Mouse (Mus musculus): Measurements from ENCODE around the gene Dlgap4. TPM values are rescaled to one million over a fixed set of nuclear protein-coding genes. Genes with fewer than 3 reads are reported as not detected.

The Dlgap4 gene
- total RNA-seq, 1 experiment from 2014 or later, result 29.2 TPM

DNA sequence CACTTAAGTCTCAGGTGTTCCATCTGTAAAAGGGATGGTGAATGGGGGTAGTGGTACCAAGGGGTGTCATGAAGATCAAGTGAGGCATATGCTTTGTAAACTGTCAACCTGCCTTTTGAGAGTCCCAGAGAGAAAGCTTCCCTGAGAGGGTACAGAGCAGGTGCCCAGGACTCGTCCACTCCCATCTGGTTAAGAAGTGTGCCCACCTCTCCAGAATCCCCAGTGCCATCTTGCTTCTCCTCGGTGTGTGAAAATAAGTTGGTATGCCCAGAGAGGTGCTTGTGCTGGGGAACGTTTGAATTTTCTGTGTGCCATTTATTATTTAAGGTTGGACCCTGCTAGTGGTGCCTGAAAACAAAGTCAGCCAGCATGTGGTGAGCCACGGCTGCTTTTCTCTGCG, 109.2 kb downstream of the Dlgap4 start:
- no peak for ATAC-seq (replicated peaks; ENCODE audit: insufficient number of reproducible peaks, low FRiP score, low TSS enrichment, poor library complexity, severe bottlenecking)

DNA sequence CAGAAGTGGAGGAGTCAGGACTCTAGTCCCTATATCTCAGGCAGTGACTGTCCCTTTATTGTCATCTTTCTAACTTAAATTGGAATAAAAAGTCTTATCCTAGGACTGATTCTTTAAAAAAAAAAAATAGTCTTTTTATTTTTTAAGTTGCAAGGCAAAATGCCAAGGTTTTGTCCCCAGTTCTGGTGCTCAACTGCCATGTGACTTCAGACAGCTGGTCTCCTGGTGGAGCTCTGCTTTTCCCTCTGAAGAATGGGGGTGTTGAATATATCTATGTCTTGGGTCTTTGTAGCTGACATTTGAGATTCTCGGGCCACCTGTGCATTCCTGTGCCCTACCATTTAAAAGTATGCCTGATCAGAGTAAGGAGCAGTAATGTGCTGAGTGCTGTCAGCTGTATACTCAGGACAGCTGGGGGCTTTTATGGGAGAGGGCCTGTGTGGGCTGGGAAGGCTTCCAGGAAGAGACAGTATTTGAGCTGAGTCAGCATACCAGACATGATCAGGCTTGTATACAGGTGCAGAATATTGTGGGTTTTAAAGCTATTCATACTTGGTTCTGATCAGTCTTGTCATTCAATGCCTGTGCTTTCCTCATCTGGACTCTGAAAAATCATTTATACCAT, 110.5 kb downstream of the Dlgap4 start:
- ATAC-seq (replicated peaks; ENCODE audit: insufficient number of reproducible peaks, low FRiP score, low TSS enrichment, poor library complexity, severe bottlenecking), result no peak

DNA sequence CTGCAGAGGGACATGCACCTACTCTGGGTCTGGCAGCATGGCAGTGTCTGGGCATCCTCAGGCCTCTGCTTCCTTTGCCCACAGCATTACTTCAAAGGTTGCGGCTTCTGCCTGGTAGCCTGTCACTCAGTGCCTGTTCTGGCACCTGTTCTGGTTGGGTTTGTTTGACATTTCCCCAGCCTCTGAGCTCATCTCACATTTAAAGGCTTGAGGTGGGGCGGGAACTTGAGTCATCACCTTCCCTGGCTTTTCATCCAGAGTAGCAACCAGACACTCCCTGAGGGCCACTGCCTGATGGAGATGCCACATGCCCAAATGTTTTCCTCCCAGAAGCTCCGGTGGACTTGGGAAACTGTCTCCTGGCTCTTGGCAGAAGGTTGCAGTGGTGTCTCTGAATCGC, 111.4 kb downstream of the Dlgap4 start:
- no peak for ATAC-seq (replicated peaks; ENCODE audit: insufficient number of reproducible peaks, low FRiP score, low TSS enrichment, poor library complexity, severe bottlenecking)

DNA sequence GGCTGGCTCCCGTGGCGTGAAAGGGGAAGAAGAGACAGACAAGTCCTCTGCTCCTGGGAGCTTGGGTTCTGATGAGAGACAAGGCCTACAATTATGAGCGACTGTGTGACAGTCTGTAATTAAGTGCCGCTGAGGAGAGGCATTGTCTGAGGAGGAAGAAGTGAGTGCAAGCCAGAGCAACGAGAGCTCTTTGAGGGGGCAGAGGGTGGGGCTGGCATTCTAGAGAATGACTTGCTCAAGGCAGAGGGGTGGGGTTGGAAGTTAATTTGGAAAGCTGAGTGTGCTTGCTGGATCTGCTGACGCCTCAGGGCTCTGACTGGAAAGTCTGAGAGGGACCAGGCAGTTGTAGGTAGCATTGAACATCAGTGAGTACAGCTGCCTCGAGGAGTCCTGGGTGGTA, 112.8 kb downstream of the Dlgap4 start:
- ATAC-seq (replicated peaks; ENCODE audit: insufficient number of reproducible peaks, low FRiP score, low TSS enrichment, poor library complexity, severe bottlenecking), result no peak

DNA sequence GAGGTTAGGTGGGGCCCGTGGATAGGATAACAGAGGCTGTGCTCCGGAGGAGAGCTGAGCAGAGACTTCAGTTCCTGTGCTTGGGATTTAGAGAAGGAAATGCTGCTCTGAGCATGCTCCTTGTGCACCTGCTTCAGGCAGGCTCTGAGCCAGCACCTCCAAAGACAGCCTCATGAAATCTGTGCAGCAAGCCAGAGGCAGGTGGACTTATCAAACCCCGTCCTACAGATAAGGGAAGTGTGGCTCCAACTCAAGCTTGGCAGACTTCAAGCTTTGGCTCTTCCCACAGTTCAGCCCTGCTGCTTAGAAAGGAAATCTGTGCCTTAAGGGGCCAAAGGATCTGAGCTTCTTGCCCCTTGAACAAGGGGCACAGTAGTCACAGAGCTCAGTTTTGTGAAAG, 113.4 kb downstream of the Dlgap4 start:
- ATAC-seq (replicated peaks; ENCODE audit: insufficient number of reproducible peaks, low FRiP score, low TSS enrichment, poor library complexity, severe bottlenecking), result no peak

DNA sequence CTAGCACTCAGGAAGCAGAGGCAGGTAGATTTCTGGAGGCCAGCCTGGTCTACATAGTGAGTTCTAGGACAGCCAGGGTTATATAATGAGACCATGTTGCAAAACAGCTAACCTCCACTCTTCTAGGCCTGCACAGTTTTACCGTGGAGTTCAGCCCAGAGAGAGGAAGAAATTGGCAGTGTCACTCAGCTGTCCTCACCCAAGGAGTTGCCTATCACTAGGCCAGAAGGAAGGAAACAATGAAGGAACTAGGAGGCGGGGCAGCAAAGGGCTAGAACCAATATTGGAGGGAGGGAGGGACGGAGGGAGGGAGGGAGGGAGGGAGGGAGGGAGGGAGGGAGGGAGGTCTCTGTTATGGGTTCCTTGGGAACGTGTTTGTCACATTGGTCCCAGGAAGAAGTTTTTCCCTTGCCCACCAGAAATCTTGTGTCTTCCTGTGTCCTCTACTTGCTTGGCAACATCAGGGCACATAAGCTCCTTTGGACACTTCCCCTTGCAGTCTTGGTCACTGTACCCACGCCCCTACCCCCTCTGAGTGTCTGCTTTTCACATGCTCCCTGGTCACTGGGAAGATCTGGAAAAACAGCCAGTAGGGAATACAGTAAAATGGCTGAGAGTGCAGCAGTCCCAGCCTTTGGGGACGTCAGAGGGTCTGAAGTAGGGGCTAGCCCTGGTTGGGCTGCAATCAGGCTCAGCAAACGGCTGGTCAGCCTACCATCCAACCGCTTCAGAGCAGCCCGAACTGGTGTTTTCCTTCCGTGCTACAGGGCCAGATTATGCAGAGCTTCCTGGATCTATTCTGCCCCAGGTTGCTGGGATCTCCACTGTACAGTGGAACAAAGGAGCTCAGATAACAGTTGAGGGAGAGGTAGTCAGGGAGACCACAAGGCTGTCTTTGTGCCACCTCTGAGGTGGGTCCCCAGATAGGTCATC, 116.3 kb downstream of the Dlgap4 start:
- peak; percentile 71 for ATAC-seq (replicated peaks; ENCODE audit: insufficient number of reproducible peaks, low FRiP score, low TSS enrichment, poor library complexity, severe bottlenecking)

DNA sequence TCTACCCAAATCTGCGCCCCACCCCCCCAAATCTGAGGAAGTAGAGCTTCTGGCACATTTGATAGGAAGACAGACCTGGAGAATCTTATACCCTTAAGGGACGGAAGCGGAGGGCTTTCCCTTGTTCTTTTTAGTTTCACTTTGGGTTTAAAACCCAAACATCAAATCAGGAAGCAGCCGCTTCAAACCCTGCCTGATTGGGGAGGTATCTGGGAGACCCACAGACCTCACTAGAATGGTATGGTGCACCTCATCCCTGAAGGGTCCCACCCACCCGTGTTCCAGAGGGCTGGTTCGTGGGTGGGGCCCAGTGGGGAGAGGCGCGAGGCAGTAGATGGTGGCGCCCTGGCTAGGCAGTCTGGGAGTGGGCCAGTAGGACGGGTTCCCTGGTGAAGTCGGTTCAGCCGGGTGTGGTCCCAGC, 117.0 kb downstream of the Dlgap4 start:
- no peak for ATAC-seq (replicated peaks; ENCODE audit: insufficient number of reproducible peaks, low FRiP score, low TSS enrichment, poor library complexity, severe bottlenecking)

DNA sequence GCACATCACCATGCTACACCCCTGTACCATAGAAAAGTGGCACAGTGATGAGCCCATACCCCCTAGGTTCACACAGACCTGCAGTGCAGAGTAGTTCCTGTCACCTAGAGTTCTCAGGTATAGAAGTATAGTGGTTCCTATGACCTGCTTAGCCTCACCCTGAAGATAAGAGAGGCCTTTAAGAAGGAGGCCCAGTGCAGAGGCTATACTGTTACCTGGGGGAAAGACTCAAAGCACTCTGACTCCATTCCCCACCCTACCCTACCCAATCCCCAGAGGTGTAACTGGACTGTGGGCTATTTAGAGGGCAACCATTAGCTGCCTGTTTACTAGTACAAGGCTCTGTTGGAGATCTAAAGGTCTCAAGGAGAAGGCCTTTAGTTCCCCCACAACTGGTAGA, 118.1 kb downstream of the Dlgap4 start:
- no peak for ATAC-seq (replicated peaks; ENCODE audit: insufficient number of reproducible peaks, low FRiP score, low TSS enrichment, poor library complexity, severe bottlenecking)

DNA sequence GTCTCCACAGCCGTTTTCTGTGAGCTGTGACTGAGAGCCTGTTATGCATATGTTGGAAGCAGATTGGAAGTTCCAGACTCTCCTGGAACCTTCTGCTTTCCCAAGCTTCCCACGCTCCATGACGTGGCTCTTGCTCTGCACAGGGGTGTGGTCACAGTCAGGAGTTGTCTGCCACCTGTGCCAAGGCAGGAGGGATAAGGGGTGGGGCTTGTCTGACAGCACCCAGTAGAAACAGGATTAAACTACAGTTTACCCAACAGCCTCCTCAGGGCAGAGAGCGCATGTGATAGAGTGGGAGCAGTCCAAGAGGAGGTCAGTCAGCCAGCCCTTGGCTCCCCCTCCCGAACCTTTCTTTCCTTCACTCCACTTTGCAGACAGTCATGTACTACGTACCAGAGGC, 118.6 kb downstream of the Dlgap4 start:
- no peak for ATAC-seq (replicated peaks; ENCODE audit: insufficient number of reproducible peaks, low FRiP score, low TSS enrichment, poor library complexity, severe bottlenecking)

DNA sequence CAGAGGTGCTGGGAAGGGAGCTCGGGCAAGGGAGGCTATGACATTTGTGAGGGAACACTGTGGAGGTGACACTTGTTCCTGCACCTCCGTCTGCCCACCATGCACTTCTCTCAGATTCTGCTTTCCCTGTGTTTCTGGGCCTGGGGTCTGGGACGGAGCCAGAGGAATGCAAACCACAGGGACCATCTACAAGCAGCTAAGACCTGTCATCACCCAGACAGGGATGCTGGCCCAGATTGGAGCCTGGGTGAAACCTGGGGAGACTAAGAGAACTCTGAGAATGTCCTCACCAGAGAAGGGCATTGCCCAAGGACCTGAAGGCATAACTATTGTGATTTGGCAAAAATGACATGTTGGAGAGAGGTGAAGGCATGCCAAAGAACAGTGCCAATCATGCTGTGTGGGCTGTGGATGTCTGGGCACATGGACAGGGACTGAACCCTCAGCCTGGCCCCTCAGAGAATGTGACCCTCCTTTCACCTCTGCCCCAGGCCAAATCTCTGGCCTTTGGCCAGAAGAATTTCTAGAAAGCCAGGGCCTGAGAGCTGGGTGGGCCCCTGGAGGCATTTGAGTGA, 122.3 kb downstream of the Dlgap4 start:
- no peak for ATAC-seq (replicated peaks; ENCODE audit: insufficient number of reproducible peaks, low FRiP score, low TSS enrichment, poor library complexity, severe bottlenecking)

DNA sequence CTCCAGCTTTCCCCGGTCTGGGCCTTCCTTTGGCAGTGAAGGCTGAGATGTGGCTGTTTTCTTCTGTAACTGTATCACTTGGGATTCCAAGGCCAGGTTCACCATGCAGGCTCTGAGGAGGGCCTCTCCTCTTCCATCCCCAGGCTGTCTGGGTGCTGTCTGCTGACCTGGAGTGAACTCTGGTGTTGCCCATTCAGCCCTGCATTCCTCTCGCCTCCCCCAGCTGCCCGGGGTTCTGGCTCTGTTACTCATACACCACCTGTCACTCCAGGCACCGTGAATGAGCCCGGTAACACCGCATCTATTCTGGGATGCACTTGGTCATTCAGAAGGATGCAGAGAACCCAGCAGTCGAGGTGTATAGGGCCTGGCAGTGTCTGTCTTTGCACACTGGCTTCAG, 123.3 kb downstream of the Dlgap4 start:
- no peak for ATAC-seq (replicated peaks; ENCODE audit: insufficient number of reproducible peaks, low FRiP score, low TSS enrichment, poor library complexity, severe bottlenecking)

DNA sequence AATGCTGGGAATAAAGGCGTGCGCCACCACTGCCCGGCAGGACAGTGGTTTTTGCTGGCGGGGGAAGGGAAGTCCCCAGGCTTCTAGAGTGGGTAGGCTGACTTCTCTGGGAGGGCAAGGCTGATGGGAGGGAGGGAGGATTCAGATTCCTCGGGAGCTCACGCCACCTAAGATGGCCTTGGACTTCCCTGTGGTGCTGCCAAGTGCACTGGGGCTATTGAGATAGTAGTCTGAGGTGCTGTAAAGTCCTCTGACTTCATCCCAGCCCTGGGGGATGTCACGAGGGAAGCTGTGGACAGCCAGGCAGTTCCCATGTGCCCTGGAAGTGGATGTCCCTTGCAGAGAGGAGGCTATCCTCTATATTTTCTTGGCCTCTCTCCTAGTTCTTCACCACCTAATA, 124.5 kb downstream of the Dlgap4 start:
- no peak for ATAC-seq (replicated peaks; ENCODE audit: insufficient number of reproducible peaks, low FRiP score, low TSS enrichment, poor library complexity, severe bottlenecking)

DNA sequence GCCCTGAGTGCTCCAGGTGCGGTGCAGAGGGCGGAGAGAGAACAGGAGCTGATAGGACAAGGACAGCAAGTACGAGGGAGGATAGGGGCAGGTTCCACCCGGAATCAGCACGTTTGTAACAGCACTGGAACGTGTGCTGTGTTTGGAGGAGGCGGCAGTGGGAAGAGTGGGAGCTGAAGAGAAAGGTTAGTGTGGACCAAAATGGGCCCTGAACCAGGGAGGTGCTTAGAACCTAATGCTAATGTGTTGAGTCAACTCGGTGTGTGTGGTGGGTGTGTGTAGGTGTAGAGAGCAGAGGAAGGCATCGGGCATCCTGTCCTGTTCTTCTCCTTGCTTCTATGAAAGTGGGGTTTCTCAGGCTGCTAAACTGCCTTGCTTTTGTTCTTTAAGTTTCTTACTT, 127.8 kb downstream of the Dlgap4 start:
- ATAC-seq (replicated peaks; ENCODE audit: insufficient number of reproducible peaks, low FRiP score, low TSS enrichment, poor library complexity, severe bottlenecking), result no peak

DNA sequence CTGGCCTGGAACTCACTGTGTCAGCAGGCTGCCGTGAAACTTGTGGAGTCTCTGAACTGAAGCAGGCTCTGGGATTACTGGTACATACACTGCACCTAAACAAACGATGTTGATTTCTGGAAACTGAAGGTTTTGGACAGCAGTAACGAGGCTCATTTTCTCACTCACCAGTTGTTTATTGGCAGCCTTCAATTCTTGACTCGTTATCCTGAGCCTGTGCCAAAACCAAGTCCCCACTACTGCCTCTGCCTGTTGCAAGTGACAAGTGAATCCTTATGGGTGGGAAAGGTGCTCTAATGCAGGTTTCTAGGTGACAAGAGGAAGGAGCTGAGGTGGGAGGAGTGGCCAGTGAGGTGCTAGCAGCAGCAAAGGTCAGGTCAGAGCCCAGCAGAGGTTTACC, 128.5 kb downstream of the Dlgap4 start:
- no peak for ATAC-seq (replicated peaks; ENCODE audit: insufficient number of reproducible peaks, low FRiP score, low TSS enrichment, poor library complexity, severe bottlenecking)

DNA sequence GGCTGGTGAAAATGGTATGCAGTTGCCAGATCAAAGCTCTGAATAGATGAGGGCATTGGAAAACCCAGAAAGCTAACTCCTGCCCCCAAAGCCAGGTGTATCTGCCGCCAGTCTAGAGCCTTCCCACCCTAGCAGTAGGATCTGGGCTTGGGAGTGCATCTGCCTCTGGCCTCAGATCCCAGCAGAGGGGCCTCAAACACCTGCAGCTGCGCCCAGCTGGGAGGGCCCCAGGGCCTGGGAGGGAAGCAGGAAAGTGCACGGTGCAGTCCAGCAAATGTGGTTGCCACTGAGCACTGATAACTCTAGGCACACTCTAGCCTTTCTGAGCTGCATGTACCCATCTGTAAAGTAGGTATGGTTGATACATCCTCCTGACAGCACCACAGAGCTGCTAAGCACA, 129.7 kb downstream of the Dlgap4 start:
- no peak for ATAC-seq (replicated peaks; ENCODE audit: insufficient number of reproducible peaks, low FRiP score, low TSS enrichment, poor library complexity, severe bottlenecking)

DNA sequence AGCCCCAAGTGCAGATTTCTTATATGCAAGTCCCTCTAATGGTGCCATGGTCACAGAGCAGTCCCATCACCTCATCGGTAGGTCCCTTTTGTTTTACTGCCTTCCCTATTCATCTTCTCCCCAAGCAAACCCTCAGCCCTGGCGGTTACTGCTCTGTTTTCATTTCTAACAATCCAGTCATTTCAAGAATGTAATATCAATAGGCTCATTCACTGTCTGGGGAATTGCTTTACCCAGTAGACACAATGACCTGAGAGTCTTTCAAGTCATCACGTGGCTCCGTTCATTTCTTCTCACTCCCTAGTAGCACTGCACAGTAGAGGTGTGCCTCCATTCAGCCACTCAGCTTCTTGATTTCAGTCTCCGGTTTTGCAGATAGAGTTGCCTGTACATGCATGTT, 130.9 kb downstream of the Dlgap4 start:
- no peak for ATAC-seq (replicated peaks; ENCODE audit: insufficient number of reproducible peaks, low FRiP score, low TSS enrichment, poor library complexity, severe bottlenecking)

DNA sequence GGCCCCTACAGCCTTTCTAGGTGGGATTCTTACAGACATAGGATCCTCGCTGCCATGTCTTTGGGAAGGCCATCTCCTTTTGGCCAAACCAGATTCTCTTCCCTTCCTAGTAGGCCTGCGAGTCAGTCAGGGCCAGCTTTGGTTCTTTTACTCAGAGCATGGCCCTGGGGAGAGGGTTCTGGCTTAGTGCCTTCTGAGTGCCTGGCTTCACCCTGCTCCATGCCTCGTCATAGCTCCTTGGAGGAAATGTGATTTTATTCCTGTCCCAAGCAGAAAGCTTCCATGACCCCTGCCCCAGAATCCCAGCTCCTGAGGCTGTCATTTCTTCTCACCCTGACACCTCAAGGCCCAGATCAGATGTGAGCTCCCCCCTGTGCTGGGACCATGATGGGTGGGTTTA, 133.8 kb downstream of the Dlgap4 start:
- no peak for ATAC-seq (replicated peaks; ENCODE audit: insufficient number of reproducible peaks, low FRiP score, low TSS enrichment, poor library complexity, severe bottlenecking)

DNA sequence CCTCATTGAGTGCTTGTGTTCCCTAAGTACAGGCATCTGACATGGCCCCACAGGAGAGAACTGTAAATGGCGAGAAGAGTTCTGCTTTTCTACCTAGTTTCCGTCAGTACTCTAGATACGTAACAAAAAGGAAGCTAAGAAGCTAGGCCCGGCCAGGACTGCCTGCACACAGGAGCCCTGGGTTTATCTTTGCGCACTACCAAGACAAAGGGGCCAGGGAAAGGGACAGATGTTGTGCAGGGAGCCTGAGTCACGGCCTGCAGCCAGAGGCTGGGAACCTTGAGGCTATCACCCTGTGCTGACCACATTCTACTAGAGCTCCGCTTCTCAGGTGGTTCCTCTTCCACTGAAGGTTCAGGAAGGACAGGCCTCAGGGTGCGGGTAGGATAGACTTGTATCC, 136.2 kb downstream of the Dlgap4 start:
- ATAC-seq (replicated peaks; ENCODE audit: insufficient number of reproducible peaks, low FRiP score, low TSS enrichment, poor library complexity, severe bottlenecking), result no peak

DNA sequence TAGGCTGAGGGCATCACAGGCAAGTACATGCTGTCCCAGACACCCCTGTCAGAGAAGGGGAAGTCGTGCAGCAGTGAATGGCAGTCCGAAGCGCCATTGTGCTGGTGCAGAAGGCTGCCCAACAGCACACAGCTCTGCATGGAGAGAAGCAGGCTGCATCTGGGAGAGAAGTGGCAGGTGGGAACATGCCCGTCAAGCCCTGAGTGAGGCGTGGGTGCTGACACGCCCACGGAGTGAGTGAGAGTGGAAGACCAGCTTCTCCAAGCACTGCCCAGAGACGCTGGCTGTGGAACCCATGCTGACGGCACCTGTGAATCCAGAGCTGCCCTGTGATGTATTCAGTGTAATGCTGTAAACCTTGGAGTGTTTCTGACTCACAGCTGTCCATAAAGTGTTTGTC, 143.4 kb downstream of the Dlgap4 start:
- no peak for ATAC-seq (replicated peaks; ENCODE audit: insufficient number of reproducible peaks, low FRiP score, low TSS enrichment, poor library complexity, severe bottlenecking)

All from monocyte, adult 5-6 weeks (primary cell).